Mouse (Mus musculus) left cerebral cortex, postnatal 10 days (tissue): ENCODE data around the gene Rabggtb. TPM values are rescaled to one million over a fixed set of nuclear protein-coding genes. Genes with fewer than 3 reads are reported as not detected.
A peak's percentile ranks its signal among the peaks of the same experiment; 100 is the strongest.

Experiments used
- DNase-seq, 2 experiments: peaks; one replicate each; pipeline ENCODE4 v3.0.0; 2021 to 2022; ENCODE audit warnings: low spot score in 2 of 2, mixed read lengths in 1 of 2; ENCODE audit errors: extremely low spot score in 1 of 2
- intact Hi-C: fragments of 180-260 bp; cut with DNase I; formaldehyde crosslinking; loops from one replicate; pipeline ENCODE4 v1.15.1; 2025
- total RNA-seq, 2 experiments: library from RNA; stranded (reverse); gene quantifications; 2 replicates each; pipeline ENCODE4 v1.2.3; 2021

The Rabggtb gene
- total RNA-seq, 2 experiments from 2014 or later = 67.9 to 68.7 TPM

- intact Hi-C loops = no loop called here
- DNase-seq = no peak
Observed at GRCm38 (mm10) chr3:153929526-153929925, 16.7 kb upstream of the Rabggtb start.

GRCm38 (mm10) chr3:153926333-153926732, 13.5 kb upstream of the Rabggtb start:
- intact Hi-C loops = no loop called here

GRCm38 (mm10) chr3:153921147-153921910, 8.5 kb upstream of the Rabggtb start:
- DNase-seq = no peak
- intact Hi-C loops = no loop called here

More at GRCm38 (mm10) chr3:153926333-153926732, 13.5 kb upstream of the Rabggtb start:
- no peak for DNase-seq

GRCm38 (mm10) chr3:153917200-153917599, 4.4 kb upstream of the Rabggtb start:
- intact Hi-C loops = no loop called here
- DNase-seq = peak in 1 of 2 experiments; percentile 43

GRCm38 (mm10) chr3:153913510-153914243, 868 bp upstream of the Rabggtb start:
- intact Hi-C loops = no loop called here
- DNase-seq = no peak

GRCm38 (mm10) chr3:153911882-153912440, 848 bp downstream of the Rabggtb start:
- intact Hi-C loops = no loop called here
- DNase-seq = no peak

- DNase-seq = peak in 1 of 2 experiments; percentile 33
- intact Hi-C loops = no loop called here
Observed at GRCm38 (mm10) chr3:153911197-153911881, 1.5 kb downstream of the Rabggtb start.

- DNase-seq = no peak
- intact Hi-C loops = no loop called here
Observed at GRCm38 (mm10) chr3:153910489-153910888, 2.3 kb downstream of the Rabggtb start.

- no peak for DNase-seq
- intact Hi-C loops = no loop called here
Observed at GRCm38 (mm10) chr3:153908919-153909318, 3.9 kb downstream of the Rabggtb start.

GRCm38 (mm10) chr3:153906136-153906871, 6.5 kb downstream of the Rabggtb start, which contains the start of gene Msh4:
Gene Msh4, minus strand, starts transcription at chr3:153906138.
- no peak for DNase-seq
- intact Hi-C loops = no loop called here

- DNase-seq = peak in 1 of 2 experiments; percentile 45
- intact Hi-C loops = no loop called here
Observed at GRCm38 (mm10) chr3:153905251-153906135, 7.3 kb downstream of the Rabggtb start.

GRCm38 (mm10) chr3:153904586-153904985, 8.2 kb downstream of the Rabggtb start:
- intact Hi-C loops = no loop called here
- DNase-seq = peak in 1 of 2 experiments; percentile 46

- intact Hi-C loops = no loop called here
- DNase-seq = no peak
Observed at GRCm38 (mm10) chr3:153902595-153902994, 10.2 kb downstream of the Rabggtb start.

- intact Hi-C loops = no loop called here
- DNase-seq = no peak
Observed at GRCm38 (mm10) chr3:153901904-153902303, 10.9 kb downstream of the Rabggtb start.

- intact Hi-C loops = no loop called here
- DNase-seq = no peak
Observed at GRCm38 (mm10) chr3:153897216-153897615, 15.6 kb downstream of the Rabggtb start.

- intact Hi-C loops = no loop called here
- no peak for DNase-seq
Observed at GRCm38 (mm10) chr3:153895454-153895853, 17.4 kb downstream of the Rabggtb start.

- intact Hi-C loops = no loop called here
- DNase-seq = no peak
Observed at GRCm38 (mm10) chr3:153889188-153889781, 23.5 kb downstream of the Rabggtb start.
